Mouse (Mus musculus) liver, embryonic 13.5 days (tissue): Measurements from ENCODE around the gene Ormdl2. TPM values are rescaled to one million over a fixed set of nuclear protein-coding genes. Genes with fewer than 3 reads are reported as not detected.

ENCODE experiments used
- ATAC-seq: fragments of 200-750 bp; cut with Nextera tagmentation; 2 replicates; pipeline ENCODE4 v1.8.0; 2017; ENCODE audit warnings: low read depth, mild to moderate bottlenecking, moderate number of reproducible peaks, moderate library complexity
- DNase-seq: peaks from one replicate; pipeline ENCODE4 v3.0.0; 2022
- H3K27ac ChIP-seq: fragments of 300-500 bp; sonication (generic); 2 replicates; pipeline ENCODE4 v1.5.1; 2015; ENCODE audit warnings: moderate library complexity, mild to moderate bottlenecking, inconsistent platforms
- H3K27me3 ChIP-seq: fragments of 300-500 bp; sonication (generic); 2 replicates; pipeline ENCODE4 v1.6.1; 2015; ENCODE audit warnings: mild to moderate bottlenecking, inconsistent platforms
- H3K36me3 ChIP-seq: fragments of 300-500 bp; sonication (generic); 2 replicates; pipeline ENCODE4 v1.6.1; 2015; ENCODE audit warnings: mild to moderate bottlenecking, inconsistent platforms
- H3K4me1 ChIP-seq: fragments of 300-500 bp; sonication (generic); replicated peaks from 2 replicates; pipeline ENCODE4 v1.6.1; 2015; ENCODE audit warnings: inconsistent platforms
- H3K4me2 ChIP-seq: fragments of 300-500 bp; sonication (generic); 2 replicates; pipeline ENCODE4 v1.6.1; 2015; ENCODE audit warnings: inconsistent platforms, mild to moderate bottlenecking, moderate library complexity
- H3K4me3 ChIP-seq: fragments of 300-500 bp; sonication (generic); replicated peaks from 2 replicates; pipeline ENCODE4 v1.5.1; 2015; ENCODE audit warnings: mild to moderate bottlenecking, inconsistent platforms
- H3K9ac ChIP-seq: fragments of 300-500 bp; sonication (generic); 2 replicates; pipeline ENCODE4 v1.6.1; 2015; ENCODE audit warnings: mild to moderate bottlenecking, inconsistent platforms
- H3K9me3 ChIP-seq: fragments of 300-500 bp; sonication (generic); replicated peaks from 2 replicates; pipeline ENCODE4 v1.6.1; 2016; ENCODE audit warnings: inconsistent platforms
- WGBS: fragments of 180-500 bp; shearing (Covaris S2); methylation state at CpG from one replicate; pipeline ENCODE4 v1.1.7; 2015; ENCODE audit not compliant: insufficient replicate concordance; 5-methylcytosine and 5-hydroxymethylcytosine counted together
- polyA plus RNA-seq: library from polyadenylated mRNA; unstranded; fragments of >200 nt; fragmentation: Nextera tagmentation; extraction: Ambion mirVana; gene quantifications from 2 replicates; pipeline ENCODE4 v1.2.1, GENCODE M21; 2015

The Ormdl2 gene
- polyA plus RNA-seq, 1 experiment from 2014 or later: 91.0 TPM

- H3K27ac ChIP-seq: peak within 1 kb of the TSS; percentile 90
- DNase-seq (no peak), ATAC-seq (no peak)
- peak within 1 kb of the TSS; percentile 82 for H3K4me3 ChIP-seq
- peaks cover 7% of the 10 kb centered on the region for H3K27me3 ChIP-seq
- no peaks in the 10 kb centered on the region for H3K9me3 ChIP-seq
- peak within 1 kb of the TSS; percentile 87 for H3K9ac ChIP-seq
- peaks cover 51% of the 10 kb centered on the region for H3K4me1 ChIP-seq
- peak within 1 kb of the TSS; percentile 95 for H3K4me2 ChIP-seq
- peaks cover 16% of the 10 kb centered on the region for H3K36me3 ChIP-seq
- WGBS: 4% methylated on average over 14 of the region's 14 CpGs
Observed at GRCm38 (mm10) chr10:128803771-128804270, 17.6 kb downstream of the Ormdl2 start, which contains the start of gene Dnajc14. Dnajc14 (plus strand) TSS chr10:128804062.

DNA sequence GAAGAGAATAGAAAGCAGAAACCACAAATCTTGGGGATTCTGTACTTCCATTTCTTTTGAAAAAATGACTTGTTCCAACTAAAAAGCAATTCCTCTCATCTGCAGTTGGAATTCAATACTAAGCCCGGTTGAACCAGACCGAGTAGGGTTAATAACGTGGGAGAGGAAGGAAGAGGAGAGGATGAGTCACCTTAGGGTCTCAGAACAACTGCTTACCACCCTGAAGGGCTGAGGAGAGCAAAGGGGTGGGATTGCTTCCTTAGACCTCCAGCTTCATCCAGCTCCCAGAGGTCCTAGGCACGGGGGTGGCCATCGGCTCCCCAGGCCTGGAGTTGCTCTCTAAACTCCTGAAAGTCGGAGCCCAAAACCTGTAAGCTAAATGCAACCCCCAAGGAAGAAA, 18.1 kb downstream of the Ormdl2 start:
- peak overlapping the region; percentile 82 for H3K4me3 ChIP-seq
- H3K9me3 ChIP-seq: no peaks in the 10 kb centered on the region
- H3K4me1 ChIP-seq: peaks cover 47% of the 10 kb centered on the region
- H3K27me3 ChIP-seq: peaks cover 7% of the 10 kb centered on the region
- WGBS: 18% methylated on average over 6 of the region's 6 CpGs
- peak overlapping the region; percentile 87 for H3K9ac ChIP-seq
- H3K4me2 ChIP-seq: peak overlapping the region; percentile 95
- peaks cover 14% of the 10 kb centered on the region; the same call in 1 of the 2 replicates for H3K36me3 ChIP-seq
- ATAC-seq (no peak), DNase-seq (no peak)
- H3K27ac ChIP-seq: peak overlapping the region; percentile 45; the same call in 1 of the 2 replicates

GRCm38 (mm10) chr10:128802956-128803355, 18.5 kb downstream of the Ormdl2 start:
- Histone ChIP-seq H3K27me3 (peaks cover 7% of the 10 kb centered on the region), H3K4me1 (peaks cover 43% of the 10 kb centered on the region), H3K9me3 (no peaks in the 10 kb centered on the region), H3K27ac (no peak overlapping the region), H3K4me3 (no peak overlapping the region), H3K36me3 (peaks cover 15% of the 10 kb centered on the region; the same call in 1 of the 2 replicates), H3K4me2 (peak overlapping the region; percentile 95), H3K9ac (no peak overlapping the region)
- ATAC-seq (no peak), DNase-seq (no peak)
- WGBS: 62% methylated on average over 4 of the region's 4 CpGs

DNA sequence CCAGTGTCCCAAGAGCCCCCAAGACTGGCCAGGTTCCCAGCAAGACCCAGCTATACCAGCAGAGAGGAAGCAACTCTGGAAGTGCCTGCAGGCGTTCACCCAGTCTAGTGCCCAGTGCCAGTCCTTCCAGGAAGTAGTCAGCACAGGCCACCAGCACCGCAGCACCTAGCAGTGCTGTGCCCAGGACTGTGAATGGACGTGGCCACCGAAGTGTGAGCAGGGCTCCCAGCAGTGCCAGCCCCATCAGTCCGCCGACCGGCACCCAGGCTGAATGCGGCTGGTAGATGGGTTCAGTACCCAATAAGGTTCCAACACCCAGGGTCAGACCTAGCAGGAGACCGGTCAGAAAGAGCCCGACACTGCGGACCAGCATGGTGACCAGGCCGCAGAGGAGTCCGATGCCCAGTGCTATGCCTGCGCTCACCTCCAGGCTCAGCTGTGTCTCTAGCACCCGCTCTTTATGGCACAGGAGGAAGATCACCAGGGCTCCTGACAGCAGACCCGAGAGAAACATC, 19.4 kb downstream of the Ormdl2 start:
- 83% methylated on average over 16 of the region's 16 CpGs for WGBS
- DNase-seq: no peak

DNA sequence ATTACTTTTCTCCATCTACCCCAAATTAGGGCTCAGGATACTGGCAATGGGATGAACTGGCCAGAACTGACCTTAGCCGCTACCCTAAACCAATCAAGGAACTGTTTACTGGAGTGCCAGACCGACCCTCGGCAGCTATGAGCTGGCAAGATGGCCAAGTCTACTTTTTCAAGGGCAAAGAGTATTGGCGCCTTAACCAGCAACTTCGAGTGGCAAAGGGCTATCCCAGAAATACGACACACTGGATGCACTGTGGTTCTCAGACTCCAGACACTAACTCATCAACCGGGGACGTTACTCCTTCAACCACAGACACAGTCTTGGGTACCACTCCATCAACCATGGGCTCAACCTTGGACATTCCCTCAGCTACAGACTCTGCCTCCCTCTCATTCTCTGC, 22.8 kb downstream of the Ormdl2 start:
- 76% methylated on average over 8 of the region's 8 CpGs for WGBS
- Histone ChIP-seq H3K4me1 (peaks cover 10% of the 10 kb centered on the region), H3K4me2 (no peak overlapping the region), H3K9ac (no peak overlapping the region), H3K27ac (no peak overlapping the region), H3K9me3 (no peaks in the 10 kb centered on the region), H3K36me3 (peaks cover 15% of the 10 kb centered on the region; the same call in 1 of the 2 replicates), H3K4me3 (no peak overlapping the region), H3K27me3 (peaks cover 7% of the 10 kb centered on the region)
- no peak for ATAC-seq
- DNase-seq: no peak

More for the DNA sequence above, 19.4 kb downstream of the Ormdl2 start:
- no peak for ATAC-seq
- Histone ChIP-seq H3K27ac (no peak overlapping the region), H3K4me1 (peaks cover 33% of the 10 kb centered on the region), H3K9me3 (no peaks in the 10 kb centered on the region), H3K4me2 (no peak overlapping the region), H3K36me3 (peaks cover 15% of the 10 kb centered on the region; the same call in 1 of the 2 replicates), H3K4me3 (no peak overlapping the region), H3K27me3 (peaks cover 7% of the 10 kb centered on the region), H3K9ac (no peak overlapping the region)

DNA sequence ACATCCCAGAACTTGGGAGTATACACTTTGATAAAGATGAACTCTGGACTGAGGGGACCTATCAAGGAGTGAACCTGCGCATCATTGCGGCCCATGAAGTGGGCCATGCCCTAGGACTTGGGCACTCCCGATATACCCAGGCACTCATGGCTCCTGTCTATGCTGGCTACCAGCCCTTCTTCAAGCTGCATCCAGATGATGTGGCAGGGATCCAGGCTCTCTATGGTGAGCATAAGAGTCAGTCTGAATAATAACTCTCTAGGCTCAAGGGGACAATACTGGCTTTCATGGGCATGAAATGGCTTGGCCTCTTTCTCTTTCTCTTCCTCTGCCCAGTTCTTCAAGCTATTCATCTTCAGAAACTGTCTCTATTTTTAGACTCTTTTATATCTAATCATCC, 25.9 kb downstream of the Ormdl2 start:
- H3K4me3 ChIP-seq: no peak overlapping the region
- peaks cover 9% of the 10 kb centered on the region; the same call in 1 of the 2 replicates for H3K36me3 ChIP-seq
- H3K4me1 ChIP-seq: 0 out of 2 replicates have a peak, but pooled peaks cover 5% of the 10 kb centered on the region
- ATAC-seq (no peak), DNase-seq (no peak)
- no peak overlapping the region for H3K4me2 ChIP-seq
- no peak overlapping the region for H3K9ac ChIP-seq
- 91% methylated on average over 3 of the region's 3 CpGs for WGBS
- H3K27ac ChIP-seq: no peak overlapping the region
- no peaks in the 10 kb centered on the region for H3K9me3 ChIP-seq
- H3K27me3 ChIP-seq: no peaks in the 10 kb centered on the region

DNA sequence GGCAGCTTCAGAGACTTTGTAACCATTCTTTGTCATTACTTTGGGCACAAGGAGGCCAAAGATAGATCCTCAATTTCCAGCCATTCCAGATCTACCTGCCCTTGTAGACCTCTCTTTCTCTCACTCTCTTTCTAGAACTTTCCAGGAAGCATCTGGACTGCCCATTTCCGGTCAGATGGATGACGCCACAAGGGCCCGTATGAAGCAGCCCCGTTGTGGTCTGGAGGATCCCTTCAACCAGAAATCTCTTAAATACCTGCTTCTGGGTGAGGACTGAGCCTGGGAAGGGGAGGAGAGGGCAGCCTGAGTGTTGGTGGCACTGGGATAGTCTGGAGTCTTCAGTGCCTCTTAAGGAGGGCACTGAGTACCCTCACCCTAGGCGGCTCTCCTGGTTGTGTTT, 27.1 kb downstream of the Ormdl2 start:
- no peak overlapping the region for H3K9ac ChIP-seq
- no peaks in the 10 kb centered on the region for H3K9me3 ChIP-seq
- H3K36me3 ChIP-seq: peaks cover 9% of the 10 kb centered on the region; the same call in 1 of the 2 replicates
- no peak for DNase-seq
- ATAC-seq: no peak
- no peak overlapping the region for H3K27ac ChIP-seq
- no peaks in the 10 kb centered on the region for H3K27me3 ChIP-seq
- 57% methylated on average over 5 of the region's 5 CpGs for WGBS
- no peak overlapping the region for H3K4me2 ChIP-seq
- no peak overlapping the region for H3K4me3 ChIP-seq
- 0 out of 2 replicates have a peak, but pooled peaks cover 5% of the 10 kb centered on the region for H3K4me1 ChIP-seq

DNA sequence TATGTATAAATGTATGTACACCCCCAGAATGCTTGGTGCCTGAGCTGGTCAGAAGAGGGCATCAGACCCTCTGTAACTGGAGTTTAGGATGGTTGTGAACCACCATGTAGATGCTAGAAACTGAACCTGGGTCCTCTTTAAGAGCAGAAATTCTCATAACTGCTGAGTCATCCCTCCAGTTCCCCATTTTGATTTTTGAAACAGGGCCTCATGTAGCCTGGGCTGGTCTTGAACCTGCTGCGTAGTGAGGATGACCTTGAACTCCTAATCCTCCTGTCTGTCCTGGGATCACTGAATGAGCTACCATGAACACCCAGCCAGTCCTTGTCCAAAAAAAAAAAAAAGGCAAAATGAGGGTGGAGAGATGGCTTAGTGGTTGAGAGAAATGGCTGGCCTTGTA, 28.2 kb downstream of the Ormdl2 start:
- ATAC-seq (no peak), DNase-seq (no peak)
- peaks cover 5% of the 10 kb centered on the region; the same call in 1 of the 2 replicates for H3K36me3 ChIP-seq
- no peak overlapping the region for H3K4me3 ChIP-seq
- H3K4me2 ChIP-seq: no peak overlapping the region
- no peak overlapping the region for H3K27ac ChIP-seq
- H3K9me3 ChIP-seq: no peaks in the 10 kb centered on the region
- H3K9ac ChIP-seq: no peak overlapping the region
- 0 out of 2 replicates have a peak, but pooled peaks cover 5% of the 10 kb centered on the region for H3K4me1 ChIP-seq
- no peaks in the 10 kb centered on the region for H3K27me3 ChIP-seq
- 75% methylated on average over 1 of the region's 1 CpGs for WGBS

DNA sequence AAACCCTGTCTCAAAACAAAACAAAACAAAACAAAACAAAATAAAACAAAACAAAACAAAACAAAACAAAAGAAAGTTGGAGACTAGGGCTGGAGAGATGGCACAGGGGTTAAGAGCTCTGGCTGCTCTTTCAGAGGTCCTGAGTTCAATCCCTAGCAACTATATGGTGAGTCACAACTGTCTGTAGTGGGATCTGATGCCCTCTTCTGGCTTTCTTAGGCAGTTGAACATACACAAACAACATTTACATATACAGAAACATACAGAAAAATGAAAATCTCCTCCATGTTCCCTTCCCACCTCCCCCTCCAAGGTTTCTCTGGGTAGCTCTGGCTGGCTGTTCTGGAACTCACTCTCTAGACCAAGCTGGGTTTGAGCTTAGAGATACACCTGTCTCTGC, 29.4 kb downstream of the Ormdl2 start:
- H3K9ac ChIP-seq: no peak overlapping the region
- ATAC-seq: no peak

GRCm38 (mm10) chr10:128790398-128791124, 30.9 kb downstream of the Ormdl2 start, which contains the start of gene Mmp19:
Mmp19 (plus strand) TSS chr10:128790910.
- Histone ChIP-seq H3K27ac (peak within 1 kb of the TSS; percentile 62), H3K27me3 (no peaks in the 10 kb centered on the region), H3K4me1 (0 out of 2 replicates have a peak, but pooled peaks cover 5% of the 10 kb centered on the region), H3K9me3 (no peaks in the 10 kb centered on the region), H3K4me2 (peak within 1 kb of the TSS; percentile 42), H3K36me3 (no peaks in the 10 kb centered on the region), H3K4me3 (peak within 1 kb of the TSS; percentile 41), H3K9ac (peak within 1 kb of the TSS; percentile 43; the same call in 1 of the 2 replicates)
- ATAC-seq: peak; percentile 63
- WGBS: 56% methylated on average over 7 of the region's 7 CpGs
- no peak for DNase-seq

More for the DNA sequence above, 29.4 kb downstream of the Ormdl2 start:
- Histone ChIP-seq H3K4me3 (no peak overlapping the region), H3K4me2 (no peak overlapping the region), H3K9me3 (no peaks in the 10 kb centered on the region), H3K36me3 (no peaks in the 10 kb centered on the region), H3K27me3 (no peaks in the 10 kb centered on the region), H3K27ac (no peak overlapping the region), H3K4me1 (0 out of 2 replicates have a peak, but pooled peaks cover 5% of the 10 kb centered on the region)
- no peak for DNase-seq

DNA sequence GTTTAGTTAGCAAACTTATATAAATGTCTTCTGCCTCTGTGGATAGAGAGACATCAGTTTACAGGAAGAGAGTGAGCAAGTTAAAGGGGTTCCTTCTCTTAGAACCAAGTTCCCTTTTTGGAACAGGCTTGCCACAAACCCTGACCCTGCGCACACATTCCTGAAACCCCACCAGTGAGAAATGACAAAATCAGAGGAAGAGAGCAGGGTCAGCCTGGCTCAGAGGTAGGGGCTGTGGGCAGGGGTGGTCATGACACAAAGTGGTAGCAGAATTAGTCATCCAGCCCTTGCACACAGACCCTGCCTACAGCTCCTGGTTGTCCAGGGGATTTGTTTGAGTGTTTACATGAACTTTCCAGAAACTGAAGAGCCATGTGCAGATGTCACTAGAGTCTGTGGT, 41.2 kb downstream of the Ormdl2 start:
- Histone ChIP-seq H3K36me3 (no peaks in the 10 kb centered on the region), H3K4me1 (peaks cover 9% of the 10 kb centered on the region), H3K9ac (no peak overlapping the region), H3K27ac (no peak overlapping the region; the same call in 1 of the 2 replicates), H3K4me3 (no peak overlapping the region), H3K27me3 (no peaks in the 10 kb centered on the region), H3K4me2 (no peak overlapping the region), H3K9me3 (peaks cover 11% of the 10 kb centered on the region; the same call in 1 of the 2 replicates)
- WGBS: 23% methylated on average over 1 of the region's 1 CpGs
- DNase-seq (no peak), ATAC-seq (no peak)
